Mouse (Mus musculus): ENCODE measurements around the gene Bicc1.

DNA sequence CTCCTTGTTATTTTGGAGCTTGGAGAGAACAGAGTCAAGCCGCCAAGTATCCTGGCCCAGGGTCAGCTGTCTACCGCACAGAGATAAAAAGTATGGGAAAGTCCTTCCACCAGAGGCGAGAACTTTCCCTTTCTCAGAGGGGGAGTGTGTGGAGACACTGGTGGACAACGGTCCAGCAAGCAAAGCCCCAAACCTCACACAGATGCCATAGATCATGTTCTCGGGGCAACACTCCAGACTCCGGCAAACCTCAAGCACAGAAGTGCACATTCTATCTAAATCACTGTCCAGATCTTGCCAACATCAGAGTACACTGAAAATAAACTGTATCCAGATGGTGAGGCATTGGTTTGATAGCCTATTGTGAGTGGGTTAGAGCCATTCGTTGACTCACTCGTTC is 39.2 kb upstream of the Bicc1 start:
- TF ChIP-seq CTCF (IDR thresholded peaks at IDR 0.05; ENCODE audit: extremely low read depth, insufficient read length, insufficient replicate concordance, low read depth, low read length): no peak
- TF ChIP-seq POLR2A (IDR thresholded peaks at IDR 0.05; ENCODE audit: low read depth, low read length): no peak
